1 mouse cellular context compared by ENCODE assay signal in genomic region chr17:56034726-56035100, GRCm38 (mm10).
TF ChIP-seq lines count a peak whose summit lies in the region.

No protein-coding gene starts in this region.

TF ChIP-seq in MEL, 35 proteins besides CTCF, POLR2A, EP300 and RAD21:
- no peak for TF ChIP-seq ZNF384 (IDR thresholded peaks at IDR 0.05; ENCODE audit: low read depth, low read length)
- no peak for TF ChIP-seq NELFE (IDR thresholded peaks at IDR 0.05; ENCODE audit: low read depth, low read length)
- no peak for TF ChIP-seq TCF12 (IDR thresholded peaks at IDR 0.05; ENCODE audit: low read depth, low read length)
- no peak for TF ChIP-seq ZC3H11A (IDR thresholded peaks at IDR 0.05; ENCODE audit: low read depth, low read length)
- no peak for TF ChIP-seq NRF1 (IDR thresholded peaks at IDR 0.05; ENCODE audit: insufficient read depth, low read depth, low read length, poor library complexity, severe bottlenecking)
- TF ChIP-seq GATA1 (IDR thresholded peaks at IDR 0.05; ENCODE audit: low read depth, low read length), result no peak
- TF ChIP-seq BHLHE40 (IDR thresholded peaks at IDR 0.05; ENCODE audit: borderline replicate concordance, low read depth, low read length), result no peak
- TF ChIP-seq CHD1 (IDR thresholded peaks at IDR 0.05; ENCODE audit: low read depth, low read length), result no peak
- no peak for TF ChIP-seq MAX (IDR thresholded peaks at IDR 0.05; ENCODE audit: low read length)
- no peak for TF ChIP-seq MAFK (IDR thresholded peaks at IDR 0.05; ENCODE audit: borderline replicate concordance, low read depth, low read length)
- no peak for TF ChIP-seq CHD2 (IDR thresholded peaks at IDR 0.05; ENCODE audit: low read length)
- TF ChIP-seq MYC (IDR thresholded peaks at IDR 0.05; ENCODE audit: low read depth, low read length), result no peak
- TF ChIP-seq SMC3 (IDR thresholded peaks at IDR 0.05; ENCODE audit: low read depth, low read length), result no peak
- TF ChIP-seq TAL1 (IDR thresholded peaks at IDR 0.05; ENCODE audit: low read length), result no peak
- TF ChIP-seq HCFC1 (IDR thresholded peaks at IDR 0.05; ENCODE audit: low read depth, low read length), result no peak
- TF ChIP-seq USF1 (IDR thresholded peaks at IDR 0.05; ENCODE audit: low read depth, low read length), result no peak
TF ChIP-seq in MEL: peak in this region for 0.
